Mouse (Mus musculus) liver, embryonic 14.5 days (tissue): ENCODE measurements around the gene Minos1.

Experiments
- CTCF ChIP-seq: IDR thresholded peaks from 2 replicates; pipeline ENCODE4 v1.5.1; 2016; ENCODE audit warnings: antibody characterized with exemption, low read depth, control low read depth
- EP300 ChIP-seq: IDR thresholded peaks from 2 replicates; pipeline ENCODE4 v1.6.1; 2016; ENCODE audit warnings: antibody characterized with exemption, low read depth

DNA sequence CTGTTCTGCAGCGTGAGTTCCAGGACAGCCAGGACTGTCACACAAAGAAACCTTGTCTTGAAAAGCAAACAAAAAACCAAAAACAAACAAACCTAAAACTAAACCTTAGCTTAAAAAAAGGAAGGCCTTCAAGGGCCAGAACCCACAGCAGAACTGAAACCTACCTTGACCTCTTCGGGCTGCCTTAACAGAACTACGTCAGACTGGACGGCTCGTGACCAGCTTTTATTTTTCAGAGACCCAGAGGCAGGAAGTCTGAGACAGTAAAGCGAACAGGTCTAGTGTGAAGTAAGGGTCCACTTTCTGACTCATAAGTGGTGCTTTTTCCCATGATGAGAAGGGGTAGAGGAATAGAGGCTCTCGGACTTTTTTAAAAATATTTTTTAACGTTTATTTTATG lies 35.3 kb upstream of the Minos1 start:
- TF ChIP-seq EP300 = no peak
- no peak for TF ChIP-seq CTCF
